Mouse (Mus musculus) heart, postnatal 14 days (tissue): ENCODE results near the gene Sdr9c7. TPM values are rescaled to one million over a fixed set of nuclear protein-coding genes. Genes with fewer than 3 reads are reported as not detected.

ENCODE experiments used
- DNase-seq, 2 experiments: peaks; one replicate each; pipeline ENCODE4 v3.0.0; 2021 to 2022
- intact Hi-C: fragments of 180-260 bp; cut with DNase I; formaldehyde crosslinking; loops from one replicate; pipeline ENCODE4 v1.15.1; 2025
- total RNA-seq, 2 experiments: library from RNA; stranded (reverse); gene quantifications; 2 replicates each; pipeline ENCODE4 v1.2.3; 2021

Sdr9c7 gene
- total RNA-seq, 2 experiments from 2014 or later, result 0.07 TPM; not detected in 1

GRCm38 (mm10) chr10:127955034-127955433 is 56.7 kb downstream of the Sdr9c7 start:
- DNase-seq, result no peak
- intact Hi-C loops, result loop anchor here (5.0 kb wide), 1 partner anchor 232 kb away; no protein-coding TSS in a partner anchor

GRCm38 (mm10) chr10:127956168-127956816 is 58.0 kb downstream of the Sdr9c7 start:
- intact Hi-C loops, result loop anchor here (1.0 to 5.0 kb wide), 2 partner anchors 52 to 231 kb away; no protein-coding TSS in a partner anchor
- peak; percentile 80 to 86 for DNase-seq

DNA sequence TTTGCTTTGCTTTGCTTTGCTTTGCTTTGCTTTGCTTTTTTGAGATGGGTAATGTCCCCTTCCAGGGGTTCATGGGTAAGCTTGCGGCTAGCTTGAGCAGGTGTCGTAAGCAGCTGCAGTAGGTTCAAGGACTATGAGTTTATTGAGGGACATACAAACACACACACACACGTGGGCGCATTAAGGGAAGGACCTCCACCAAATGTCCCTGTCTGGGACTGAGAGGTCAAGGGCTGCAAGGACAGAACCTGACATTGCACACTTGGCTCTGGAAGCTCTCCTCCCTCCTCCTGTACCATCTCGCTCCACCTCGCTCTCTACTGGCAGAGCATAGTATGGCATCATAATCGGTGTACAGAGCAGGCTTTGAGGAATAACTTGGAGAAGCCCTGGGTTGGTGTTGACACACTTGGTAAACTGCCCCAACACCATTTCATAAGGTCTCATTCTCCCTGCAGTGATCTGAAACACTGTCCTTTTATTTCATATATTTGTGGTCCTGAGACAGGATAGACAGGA is 60.9 kb downstream of the Sdr9c7 start:
- intact Hi-C loops, result loop anchor here (5.0 kb wide), 1 partner anchor 228 kb away; no protein-coding TSS in a partner anchor
- no peak for DNase-seq

Other genes starting within 250 kb of the Sdr9c7 start
- 1 to 10 TPM; 4.2 to 4.7 TPM for gene Nemp1, start 231.6 kb upstream of the Sdr9c7 start, total RNA-seq
- gene Nab2, start 229.9 kb upstream of the Sdr9c7 start, total RNA-seq, result 1 to 10 TPM; 8.0 TPM
- under 1 TPM in 1 of 2 experiments, not detected in 1; 0.15 TPM for gene Myo1a, start 193.3 kb upstream of the Sdr9c7 start, total RNA-seq
- not detected for gene Tac2, start 174.0 kb upstream of the Sdr9c7 start, total RNA-seq
- gene Zbtb39, start 159.0 kb upstream of the Sdr9c7 start, total RNA-seq, result 1 to 10 TPM; 7.5 to 8.3 TPM
- 1 to 10 TPM; 3.4 to 4.6 TPM for gene Gpr182, start 146.8 kb upstream of the Sdr9c7 start, total RNA-seq
- under 1 TPM in 1 of 2 experiments, not detected in 1; 0.05 TPM for gene Rdh1, start 138.8 kb upstream of the Sdr9c7 start, total RNA-seq
- gene Rdh16f1, start 138.7 kb upstream of the Sdr9c7 start, total RNA-seq, result under 1 TPM; 0.15 to 0.22 TPM
- not detected for gene Rdh9, start 122.1 kb upstream of the Sdr9c7 start, total RNA-seq
- not detected for gene Rdh16, start 97.4 kb upstream of the Sdr9c7 start, total RNA-seq
- not detected for gene Rdh19, start 48.6 kb upstream of the Sdr9c7 start, total RNA-seq
- gene Rdh16f2, start 32.0 kb upstream of the Sdr9c7 start, total RNA-seq, result not detected
- not detected for gene Rdh7, start 9.7 kb upstream of the Sdr9c7 start, total RNA-seq
- not detected for gene Hsd17b6, start 109.1 kb downstream of the Sdr9c7 start, total RNA-seq
- gene Prim1, start 116.7 kb downstream of the Sdr9c7 start, total RNA-seq, result 1 to 10 TPM; 2.6 to 4.5 TPM
- gene Naca, start 137.1 kb downstream of the Sdr9c7 start, total RNA-seq, result 100 to 1,000 TPM; 510 TPM
- 10 to 100 TPM; 71.7 to 80.0 TPM for gene Ptges3, start 160.4 kb downstream of the Sdr9c7 start, total RNA-seq
- 1,000 to 10,000 TPM; 8,344 to 8,412 TPM for gene Atp5b, start 184.8 kb downstream of the Sdr9c7 start, total RNA-seq
- 10 to 100 TPM; 27.2 to 27.4 TPM for gene Baz2a, start 193.1 kb downstream of the Sdr9c7 start, total RNA-seq